Mouse (Mus musculus) kidney, embryonic 14.5 days (tissue): ENCODE results near the gene Stard7. TPM values are rescaled to one million over a fixed set of nuclear protein-coding genes. Genes with fewer than 3 reads are reported as not detected.
"Not testable (repeated sequence)": the region's sequence is repeated elsewhere in the genome, so short reads cannot be mapped to it uniquely, and the experiment has no call there.

Source experiments
- ATAC-seq: fragments of 200-750 bp; cut with Nextera tagmentation; 2 replicates; pipeline ENCODE4 v1.8.0; 2017; ENCODE audit warnings: moderate number of reproducible peaks, mild to moderate bottlenecking, moderate TSS enrichment, moderate library complexity; ENCODE audit not compliant: low FRiP score, low TSS enrichment
- H3K27ac ChIP-seq: fragments of 300-500 bp; sonication (generic); 2 replicates; pipeline ENCODE4 v1.5.1; 2014; ENCODE audit warnings: low read depth, mild to moderate bottlenecking, low read length, moderate library complexity, mixed read lengths
- H3K27me3 ChIP-seq: fragments of 300-500 bp; sonication (generic); 2 replicates; pipeline ENCODE4 v1.6.1; 2014; ENCODE audit warnings: mild to moderate bottlenecking, low read length; ENCODE audit not compliant: control insufficient read depth, insufficient read depth
- H3K36me3 ChIP-seq: fragments of 300-500 bp; sonication (generic); 2 replicates; pipeline ENCODE4 v1.6.1; 2014; ENCODE audit warnings: low read length, mixed read lengths; ENCODE audit not compliant: control insufficient read depth, insufficient read depth
- H3K4me1 ChIP-seq: fragments of 300-500 bp; sonication (generic); 2 replicates; pipeline ENCODE4 v1.6.1; 2014; ENCODE audit warnings: low read length, mixed read lengths; ENCODE audit not compliant: control insufficient read depth, insufficient read depth
- H3K4me2 ChIP-seq: fragments of 300-500 bp; sonication (generic); replicated peaks from 2 replicates; pipeline ENCODE4 v1.6.1; 2014; ENCODE audit warnings: low read depth, mild to moderate bottlenecking, low read length
- H3K4me3 ChIP-seq: fragments of 300-500 bp; sonication (generic); 2 replicates; pipeline ENCODE4 v1.5.1; 2014; ENCODE audit warnings: mild to moderate bottlenecking, low read length
- H3K9ac ChIP-seq: fragments of 300-500 bp; sonication (generic); 2 replicates; pipeline ENCODE4 v1.6.1; 2014; ENCODE audit warnings: low read depth, mild to moderate bottlenecking, low read length, moderate library complexity
- H3K9me3 ChIP-seq: fragments of 300-500 bp; sonication (generic); 2 replicates; pipeline ENCODE4 v1.6.1; 2016; ENCODE audit warnings: low read length; ENCODE audit not compliant: control insufficient read depth
- WGBS: fragments of 180-500 bp; shearing (Covaris S2); extraction: QIAGEN DNeasy Blood & Tissue Kit; methylation state at CpG from one replicate; pipeline ENCODE4 v1.1.7; 2014; 5-methylcytosine and 5-hydroxymethylcytosine counted together
- polyA plus RNA-seq: library from polyadenylated mRNA; unstranded; fragments of >200 nt; fragmentation: Nextera tagmentation; extraction: Ambion mirVana; gene quantifications from 2 replicates; pipeline ENCODE4 v1.2.1, GENCODE M21; 2014

The Stard7 gene
- polyA plus RNA-seq, 1 experiment from 2014 or later: 102 TPM

- peak overlapping the region; percentile 81 for H3K4me2 ChIP-seq
- WGBS: 85% methylated on average over 4 of the region's 4 CpGs
- H3K36me3 ChIP-seq, H3K9ac ChIP-seq, H3K27me3 ChIP-seq, ATAC-seq, H3K27ac ChIP-seq, H3K9me3 ChIP-seq, H3K4me3 ChIP-seq: not testable (repeated sequence)
- peaks cover 12% of the 10 kb centered on the region; the same call in 1 of the 2 replicates for H3K4me1 ChIP-seq
These were observed 2.0 kb downstream of the Stard7 start for GRCm38 (mm10) chr2:127272049-127272448.

GRCm38 (mm10) chr2:127272806-127273205, 2.8 kb downstream of the Stard7 start:
- Histone ChIP-seq H3K4me1 (peaks cover 12% of the 10 kb centered on the region; the same call in 1 of the 2 replicates), H3K9ac (no peak overlapping the region), H3K27ac (no peak overlapping the region), H3K4me3 (no peak overlapping the region), H3K9me3 (no peaks in the 10 kb centered on the region), H3K36me3 (no peaks in the 10 kb centered on the region), H3K4me2 (no peak overlapping the region), H3K27me3 (no peaks in the 10 kb centered on the region)
- WGBS: 97% methylated on average over 3 of the region's 3 CpGs
- no peak for ATAC-seq

GRCm38 (mm10) chr2:127274590-127274989, 4.6 kb downstream of the Stard7 start:
- no peak overlapping the region for H3K4me3 ChIP-seq
- no peak overlapping the region for H3K27ac ChIP-seq
- peaks cover 12% of the 10 kb centered on the region; the same call in 1 of the 2 replicates for H3K4me1 ChIP-seq
- no peaks in the 10 kb centered on the region for H3K9me3 ChIP-seq
- no peaks in the 10 kb centered on the region for H3K36me3 ChIP-seq
- H3K27me3 ChIP-seq: no peaks in the 10 kb centered on the region
- WGBS: 87% methylated on average over 2 of the region's 2 CpGs
- no peak overlapping the region for H3K9ac ChIP-seq
- ATAC-seq: no peak
- H3K4me2 ChIP-seq: no peak overlapping the region

- H3K27ac ChIP-seq: no peak overlapping the region
- H3K4me3 ChIP-seq: no peak overlapping the region
- H3K9ac ChIP-seq: no peak overlapping the region
- no peaks in the 10 kb centered on the region for H3K36me3 ChIP-seq
- H3K27me3 ChIP-seq: no peaks in the 10 kb centered on the region
- WGBS: 85% methylated on average over 5 of the region's 5 CpGs
- no peak overlapping the region for H3K4me2 ChIP-seq
- peaks cover 12% of the 10 kb centered on the region; the same call in 1 of the 2 replicates for H3K4me1 ChIP-seq
- H3K9me3 ChIP-seq: no peaks in the 10 kb centered on the region
- ATAC-seq: no peak
These were observed 5.7 kb downstream of the Stard7 start for GRCm38 (mm10) chr2:127275551-127276320.

- Histone ChIP-seq H3K9ac (no peak overlapping the region), H3K27me3 (no peaks in the 10 kb centered on the region), H3K4me1 (0 out of 2 replicates have a peak, but pooled peaks cover 6% of the 10 kb centered on the region), H3K9me3 (no peaks in the 10 kb centered on the region), H3K27ac (no peak overlapping the region), H3K36me3 (no peaks in the 10 kb centered on the region), H3K4me3 (no peak overlapping the region), H3K4me2 (no peak overlapping the region)
- ATAC-seq: no peak
These were observed 8.1 kb downstream of the Stard7 start for GRCm38 (mm10) chr2:127278162-127278561.

- Histone ChIP-seq H3K9ac (no peak overlapping the region), H3K27ac (peak overlapping the region; percentile 59; the same call in 1 of the 2 replicates), H3K4me1 (no peaks in the 10 kb centered on the region), H3K4me3 (no peak overlapping the region), H3K4me2 (no peak overlapping the region), H3K27me3 (no peaks in the 10 kb centered on the region), H3K36me3 (peaks cover 72% of the 10 kb centered on the region), H3K9me3 (no peaks in the 10 kb centered on the region)
- 42% methylated on average over 4 of the region's 4 CpGs for WGBS
- 0 out of 2 replicates have a peak, but pooled peaks have one; percentile 62 for ATAC-seq
These were observed 22.2 kb downstream of the Stard7 start for GRCm38 (mm10) chr2:127292250-127292649.

GRCm38 (mm10) chr2:127297001-127297805, 27.2 kb downstream of the Stard7 start:
- Histone ChIP-seq H3K27me3 (no peaks in the 10 kb centered on the region), H3K9ac (no peak overlapping the region), H3K9me3 (no peaks in the 10 kb centered on the region), H3K4me1 (no peaks in the 10 kb centered on the region), H3K4me3 (no peak overlapping the region), H3K27ac (no peak overlapping the region), H3K4me2 (no peak overlapping the region), H3K36me3 (peaks cover 76% of the 10 kb centered on the region)
- no peak for ATAC-seq
- 91% methylated on average over 7 of the region's 7 CpGs for WGBS

- ATAC-seq: no peak
- Histone ChIP-seq H3K4me2 (no peak overlapping the region), H3K4me1 (no peaks in the 10 kb centered on the region), H3K4me3 (no peak overlapping the region), H3K36me3 (peaks cover 72% of the 10 kb centered on the region), H3K27ac (no peak overlapping the region), H3K9me3 (no peaks in the 10 kb centered on the region), H3K27me3 (no peaks in the 10 kb centered on the region), H3K9ac (no peak overlapping the region)
- 100% methylated on average over 1 of the region's 1 CpGs for WGBS
These were observed 28.0 kb downstream of the Stard7 start for GRCm38 (mm10) chr2:127298056-127298455.

GRCm38 (mm10) chr2:127300701-127301100, 30.7 kb downstream of the Stard7 start:
- Histone ChIP-seq H3K27me3 (no peaks in the 10 kb centered on the region), H3K27ac (no peak overlapping the region), H3K4me1 (no peaks in the 10 kb centered on the region), H3K9ac (no peak overlapping the region), H3K4me3 (no peak overlapping the region), H3K36me3 (peaks cover 50% of the 10 kb centered on the region), H3K9me3 (no peaks in the 10 kb centered on the region), H3K4me2 (no peak overlapping the region)
- ATAC-seq: no peak
- WGBS: 82% methylated on average over 3 of the region's 3 CpGs
